In the genomic region with DNA sequence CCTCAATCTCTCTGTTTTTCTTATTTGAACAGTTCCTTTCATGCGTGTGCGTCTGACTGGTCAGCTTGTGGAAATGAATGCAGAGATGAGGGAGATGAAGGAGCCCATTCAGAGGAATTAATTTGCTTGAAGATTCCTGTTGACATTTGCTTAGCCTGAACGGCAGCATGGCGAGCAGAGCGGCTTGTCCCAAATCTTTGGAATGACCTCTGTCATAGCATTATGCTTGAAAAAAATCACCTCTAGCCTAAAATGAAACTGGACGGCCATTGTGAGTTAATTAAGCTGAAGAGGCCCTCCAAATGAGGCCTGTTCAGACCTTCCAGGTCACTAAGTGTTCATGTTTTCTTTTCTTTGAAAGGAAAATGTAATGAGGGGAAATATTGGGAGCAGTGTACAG, we compare ENCODE assay signal across 24 mouse cellular contexts. TPM values are rescaled to one million over a fixed set of nuclear protein-coding genes. Genes with fewer than 3 reads are reported as not detected.
DNase-seq lines count a peak whose midpoint lies in the region; ATAC-seq and TF ChIP-seq lines count a peak whose summit lies in the region.
"Had no signal": no experiment of that assay in that cellular context is flagged by ENCODE, and none has a peak within 500 bp of the region (broad histone marks: within the 10 kb centered on the region; RNA-seq: fewer than 3 reads in every experiment).

No protein-coding gene starts in this region.

- DNase-seq in forebrain, embryonic 10.5 days (ENCODE audit: extremely low spot score, low spot score): no peak
- no peak for DNase-seq in forebrain, embryonic 11.5 days (ENCODE audit: low spot score)
- DNase-seq in retina, postnatal 1 day: peak; percentile 92
- DNase-seq: adrenal gland, postnatal 10 days; adrenal gland, postnatal 25 days; cerebellum, adult 11 months; cerebellum, adult 18-20 months; cerebellum, adult 8-10 months; cerebellum, adult 9-11 months; cerebellum, postnatal 14 days; cerebellum, postnatal 36 days; embryo, embryonic 11 days had no signal

- TF ChIP-seq CTCF in bone marrow macrophage, adult 2 months (IDR thresholded peaks at IDR 0.05; ENCODE audit: low read depth, low read length): no peak

- no peaks in the 10 kb centered on the region for H3K9me3 ChIP-seq in forebrain, embryonic 10.5 days
- no peaks in the 10 kb centered on the region for H3K9me3 ChIP-seq in forebrain, embryonic 11.5 days (ENCODE audit: control insufficient read depth, low read length)
- no peaks in the 10 kb centered on the region for H3K9me3 ChIP-seq in kidney, embryonic 14.5 days (ENCODE audit: control insufficient read depth, low read length)
- H3K9me3 ChIP-seq: embryonic facial prominence, embryonic 12.5 days; embryonic facial prominence, embryonic 15.5 days; forebrain, embryonic 12.5 days had no signal

- H3K4me1 ChIP-seq in forebrain, embryonic 10.5 days: peaks cover 47% of the 10 kb centered on the region
- H3K4me1 ChIP-seq in forebrain, embryonic 11.5 days (replicated peaks; ENCODE audit: control insufficient read depth, insufficient read depth, low read length): no peaks in the 10 kb centered on the region; the same call in 1 of the 2 replicates
- H3K4me1 ChIP-seq in bone marrow macrophage, adult 2 months (ENCODE audit: control insufficient read depth, insufficient read depth, low read length): peaks cover 41% of the 10 kb centered on the region
- H3K4me1 ChIP-seq in kidney, embryonic 14.5 days (ENCODE audit: control insufficient read depth, insufficient read depth, low read length): peaks cover 9% of the 10 kb centered on the region; the same call in 1 of the 2 replicates

- no peak for ATAC-seq in forebrain, embryonic 11.5 days (replicated peaks; ENCODE audit: low FRiP score)
- ATAC-seq in cerebellum, adult (ENCODE audit: insufficient number of reproducible peaks, low FRiP score, low TSS enrichment): no peak
- ATAC-seq in kidney, embryonic 14.5 days (ENCODE audit: low FRiP score, low TSS enrichment): no peak
- ATAC-seq: activated CD4-positive, CD25-positive, alpha-beta regulatory T cell, adult 4 months; forebrain, embryonic 14.5 days; forebrain, embryonic 16.5 days; Patski had no signal

- WGBS in forebrain, embryonic 10.5 days: 42% methylated on average over 6 of the region's 6 CpGs
- 37% methylated on average over 6 of the region's 6 CpGs for WGBS in forebrain, embryonic 11.5 days
- WGBS in kidney, embryonic 14.5 days: 79% methylated on average over 6 of the region's 6 CpGs

- no peak overlapping the region for H3K4me3 ChIP-seq in forebrain, embryonic 10.5 days
- H3K4me3 ChIP-seq in forebrain, embryonic 11.5 days (ENCODE audit: low read depth, low read length): no peak overlapping the region
- no peak overlapping the region for H3K4me3 ChIP-seq in bone marrow macrophage, adult 2 months (ENCODE audit: insufficient read depth, low read length)
- H3K4me3 ChIP-seq in kidney, embryonic 14.5 days (ENCODE audit: low read length): no peak overlapping the region
- H3K4me3 ChIP-seq: embryonic facial prominence, embryonic 12.5 days; embryonic facial prominence, embryonic 15.5 days; erythroblast, embryonic 14.5 days; forebrain, embryonic 12.5 days had no signal

- H3K9ac ChIP-seq in forebrain, embryonic 11.5 days (ENCODE audit: low read length): no peak overlapping the region
- H3K9ac ChIP-seq in kidney, embryonic 14.5 days (ENCODE audit: low read depth, low read length): no peak overlapping the region
- H3K9ac ChIP-seq: embryonic facial prominence, embryonic 12.5 days; embryonic facial prominence, embryonic 15.5 days; forebrain, embryonic 12.5 days had no signal

- H3K27me3 ChIP-seq in forebrain, embryonic 10.5 days (ENCODE audit: poor library complexity, severe bottlenecking): peaks cover 17% of the 10 kb centered on the region
- H3K27me3 ChIP-seq in forebrain, embryonic 11.5 days (ENCODE audit: control insufficient read depth, insufficient read depth, low read length): no peaks in the 10 kb centered on the region
- no peaks in the 10 kb centered on the region for H3K27me3 ChIP-seq in kidney, embryonic 14.5 days (ENCODE audit: control insufficient read depth, insufficient read depth, low read length)
- H3K27me3 ChIP-seq: embryonic facial prominence, embryonic 12.5 days; embryonic facial prominence, embryonic 15.5 days; Patski had no signal

- H3K4me2 ChIP-seq in forebrain, embryonic 11.5 days (ENCODE audit: low read depth, low read length, severe bottlenecking): no peak overlapping the region
- H3K4me2 ChIP-seq in kidney, embryonic 14.5 days (replicated peaks; ENCODE audit: low read depth, low read length): no peak overlapping the region
- H3K4me2 ChIP-seq: embryonic facial prominence, embryonic 12.5 days; embryonic facial prominence, embryonic 15.5 days; forebrain, embryonic 12.5 days had no signal

- no peak for TF ChIP-seq POLR2A in bone marrow macrophage, adult 2 months (IDR thresholded peaks at IDR 0.05; ENCODE audit: borderline replicate concordance, low read depth, low read length)

- H3K36me3 ChIP-seq in forebrain, embryonic 10.5 days (replicated peaks): no peaks in the 10 kb centered on the region
- no peaks in the 10 kb centered on the region for H3K36me3 ChIP-seq in forebrain, embryonic 11.5 days (ENCODE audit: control insufficient read depth, insufficient read depth, low read length)
- no peaks in the 10 kb centered on the region for H3K36me3 ChIP-seq in kidney, embryonic 14.5 days (ENCODE audit: control insufficient read depth, insufficient read depth, low read length)
- H3K36me3 ChIP-seq: embryonic facial prominence, embryonic 12.5 days; embryonic facial prominence, embryonic 15.5 days; forebrain, embryonic 12.5 days had no signal

- 0 out of 2 replicates have a peak overlapping the region, but pooled peaks have one; percentile 25 for H3K27ac ChIP-seq in forebrain, embryonic 10.5 days
- H3K27ac ChIP-seq in forebrain, embryonic 11.5 days (ENCODE audit: low read depth, low read length): no peak overlapping the region
- 0 out of 2 replicates have a peak overlapping the region, but pooled peaks have one; percentile 25 for H3K27ac ChIP-seq in bone marrow macrophage, adult 2 months (ENCODE audit: insufficient read depth, low read depth, low read length)
- H3K27ac ChIP-seq in kidney, embryonic 14.5 days (ENCODE audit: low read depth, low read length): no peak overlapping the region
- H3K27ac ChIP-seq: embryonic facial prominence, embryonic 12.5 days; embryonic facial prominence, embryonic 15.5 days; forebrain, embryonic 12.5 days had no signal

RNA-seq across cellular contexts. Expression of a gene that starts 15.3 kb away (rescaled TPM):
- polyA plus RNA-seq in forebrain, embryonic 10.5 days (2016; fragmentation: Nextera tagmentation; extraction: Ambion mirVana): 0.22 TPM in 1 of 2 replicates, not detected in the other
- not detected in 2 replicates for polyA plus RNA-seq in forebrain, embryonic 11.5 days (2014; fragmentation: Nextera tagmentation; extraction: Ambion mirVana)
- not detected in 2 replicates for polyA plus RNA-seq in bone marrow macrophage, adult 2 months (2012; ENCODE audit: insufficient read depth, insufficient read length, missing spikeins)
- not detected in 2 replicates for polyA plus RNA-seq in kidney, embryonic 14.5 days (2014; fragmentation: Nextera tagmentation; extraction: Ambion mirVana)
- polyA plus RNA-seq: activated CD4-positive, CD25-positive, alpha-beta regulatory T cell, adult 4 months; erythroblast, embryonic 14.5 days; forebrain, embryonic 12.5 days; forebrain, embryonic 14.5 days; forebrain, embryonic 16.5 days; frontal cortex, adult 2 months; Patski had no signal

RNA-seq across cellular contexts. Expression of a gene that starts 20.1 kb away (rescaled TPM):
- 3,430 and 3,707 TPM in 2 replicates for polyA plus RNA-seq in forebrain, embryonic 10.5 days (2016; fragmentation: Nextera tagmentation; extraction: Ambion mirVana)
- polyA plus RNA-seq in forebrain, embryonic 11.5 days (2014; fragmentation: Nextera tagmentation; extraction: Ambion mirVana): 1,858 and 1,977 TPM in 2 replicates
- 331 and 370 TPM in 2 replicates for polyA plus RNA-seq in bone marrow macrophage, adult 2 months (2012; ENCODE audit: insufficient read depth, insufficient read length, missing spikeins)
- polyA plus RNA-seq in kidney, embryonic 14.5 days (2014; fragmentation: Nextera tagmentation; extraction: Ambion mirVana): 1,584 and 1,728 TPM in 2 replicates

Comparison
In these comparisons a context has a peak if more than half of its experiments do, and no peak if none do; other contexts are left out.
1. H3K27ac ChIP-seq: peak in forebrain, embryonic 10.5 days (single experiment) and bone marrow macrophage, adult 2 months (single experiment); none in forebrain, embryonic 11.5 days (single experiment) and kidney, embryonic 14.5 days (single experiment).